Mouse (Mus musculus): ENCODE measurements around the gene Angptl8. TPM values are rescaled to one million over a fixed set of nuclear protein-coding genes. Genes with fewer than 3 reads are reported as not detected.

The Angptl8 gene
- polyA plus RNA-seq, 1 experiment from 2014 or later: 0.26 TPM

DNA sequence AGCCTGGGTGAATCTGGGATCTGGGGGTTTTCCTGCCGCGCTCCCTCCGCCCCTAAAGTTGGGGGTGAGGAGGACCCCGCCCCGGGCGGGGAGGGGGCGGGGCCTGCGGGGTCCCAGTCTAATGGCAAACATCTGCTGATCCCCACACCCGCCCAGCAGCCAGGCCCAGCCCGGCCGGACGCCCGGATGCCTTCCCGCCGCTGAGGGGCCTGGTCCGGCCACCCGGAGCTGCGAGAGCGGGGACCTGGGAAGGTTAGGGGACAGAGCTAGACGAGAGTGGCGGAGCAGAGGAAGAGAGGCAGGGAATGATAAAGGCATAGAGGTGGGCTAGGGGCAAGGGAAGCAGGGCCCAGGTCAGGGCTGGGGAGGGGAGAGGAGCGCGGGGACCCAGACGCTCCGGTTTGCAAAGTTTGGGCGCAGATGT lies 37.4 kb upstream of the Angptl8 start:
- peaks cover 22% of the 10 kb centered on the region for H3K4me1 ChIP-seq
- H3K4me2 ChIP-seq (replicated peaks): peak overlapping the region; percentile 80
- H3K36me3 ChIP-seq: peaks cover 18% of the 10 kb centered on the region
- peak overlapping the region; percentile 73 for H3K9ac ChIP-seq
- peaks cover 6% of the 10 kb centered on the region; the same call in 1 of the 2 replicates for H3K27me3 ChIP-seq
- H3K27ac ChIP-seq: peak overlapping the region; percentile 75
- peak; percentile 47 for ATAC-seq (ENCODE audit: low FRiP score)
- H3K4me3 ChIP-seq: peak overlapping the region; percentile 59
- no peaks in the 10 kb centered on the region for H3K9me3 ChIP-seq (replicated peaks)
- WGBS: 0% methylated on average over 25 of the region's 26 CpGs

DNA sequence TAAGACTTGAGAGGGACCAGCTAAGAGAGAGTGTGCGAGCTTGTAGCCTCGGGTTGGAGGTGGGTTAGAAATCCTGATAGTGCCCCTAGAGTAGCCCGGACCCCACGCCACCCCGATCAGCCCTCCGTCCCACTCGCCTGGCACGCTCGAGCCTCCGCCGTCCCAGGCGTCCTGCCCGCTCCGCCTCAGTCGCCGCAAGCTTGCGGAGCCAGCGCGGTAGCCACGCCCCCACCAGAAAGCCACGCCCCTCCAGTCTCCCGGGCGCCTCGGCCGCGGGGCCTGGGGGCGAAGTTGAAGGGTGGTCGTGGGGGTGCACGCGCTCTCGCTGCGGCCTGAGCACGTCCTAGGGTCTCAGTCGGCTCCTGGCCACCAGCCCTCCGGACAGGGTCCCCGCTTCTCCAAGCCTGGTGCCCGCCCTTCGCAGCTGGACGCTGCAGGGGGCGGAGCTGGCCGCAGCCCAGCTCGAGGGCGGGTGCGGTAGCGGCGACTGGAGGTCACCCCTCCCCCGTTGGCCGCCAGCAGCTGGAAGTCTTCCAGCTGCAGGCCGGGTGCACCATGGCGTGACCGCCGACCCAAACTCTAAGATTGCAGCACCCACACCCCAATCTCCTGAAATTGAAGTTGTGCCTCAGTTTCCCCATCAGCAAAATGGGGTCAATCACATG lies 36.8 kb upstream of the Angptl8 start, which contains the start of gene Kank2:
Gene Kank2, minus strand, starts transcription at position 400 of the 665 bp plus-strand sequence.
- peak; percentile 83 for ATAC-seq (ENCODE audit: low FRiP score)
- Histone ChIP-seq H3K27me3 (peaks cover 6% of the 10 kb centered on the region; the same call in 1 of the 2 replicates), H3K4me1 (peaks cover 22% of the 10 kb centered on the region), H3K9me3 (replicated peaks) (no peaks in the 10 kb centered on the region), H3K4me2 (replicated peaks) (peak within 1 kb of the TSS; percentile 80), H3K27ac (peak within 1 kb of the TSS; percentile 75), H3K4me3 (peak within 1 kb of the TSS; percentile 59), H3K36me3 (peaks cover 14% of the 10 kb centered on the region), H3K9ac (peak within 1 kb of the TSS; percentile 73)
- under 1% methylated on average over 47 of the region's 52 CpGs for WGBS

- WGBS: 45% methylated on average over 3 of the region's 3 CpGs
- H3K27ac ChIP-seq: no peak overlapping the region
Observed at GRCm38 (mm10) chr9:21799010-21799350, 36.3 kb upstream of the Angptl8 start.

GRCm38 (mm10) chr9:21801121-21801520 lies 34.2 kb upstream of the Angptl8 start:
- H3K36me3 ChIP-seq: no peaks in the 10 kb centered on the region
- ATAC-seq (ENCODE audit: low FRiP score): no peak
- WGBS: 71% methylated on average over 7 of the region's 7 CpGs

More at GRCm38 (mm10) chr9:21799010-21799350, 36.3 kb upstream of the Angptl8 start:
- peak overlapping the region; percentile 80 for H3K4me2 ChIP-seq (replicated peaks)
- no peaks in the 10 kb centered on the region for H3K9me3 ChIP-seq (replicated peaks)
- H3K36me3 ChIP-seq: peaks cover 12% of the 10 kb centered on the region
- no peak; the same call in 1 of the 2 replicates for ATAC-seq (ENCODE audit: low FRiP score)
- peak overlapping the region; percentile 59 for H3K4me3 ChIP-seq
- peaks cover 22% of the 10 kb centered on the region for H3K4me1 ChIP-seq
- H3K27me3 ChIP-seq: peaks cover 6% of the 10 kb centered on the region; the same call in 1 of the 2 replicates
- no peak overlapping the region for H3K9ac ChIP-seq

DNA sequence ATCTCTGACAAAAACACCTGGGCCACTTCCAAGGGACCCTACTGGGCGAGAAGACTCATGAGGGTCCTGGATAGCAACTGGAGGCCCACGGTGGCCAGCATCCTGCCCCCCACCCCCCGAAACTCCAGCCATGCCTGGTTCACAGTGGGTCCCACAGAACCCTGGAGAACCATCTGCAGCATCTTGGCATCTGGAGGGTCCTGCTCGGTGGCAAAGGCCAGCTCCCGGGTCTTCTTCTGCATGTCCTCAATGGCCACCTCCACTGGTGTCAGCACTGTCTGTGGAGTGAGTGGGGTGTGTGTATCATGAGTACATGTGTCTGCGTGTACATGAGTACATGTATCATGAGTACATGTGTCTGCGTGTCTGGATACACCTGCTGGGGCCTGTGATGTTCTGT lies 33.7 kb upstream of the Angptl8 start:
- no peak for ATAC-seq (ENCODE audit: low FRiP score)
- H3K9me3 ChIP-seq (replicated peaks): no peaks in the 10 kb centered on the region
- H3K36me3 ChIP-seq: no peaks in the 10 kb centered on the region
- H3K4me1 ChIP-seq: peaks cover 14% of the 10 kb centered on the region
- no peak overlapping the region for H3K9ac ChIP-seq
- 88% methylated on average over 7 of the region's 7 CpGs for WGBS
- no peak overlapping the region for H3K4me3 ChIP-seq
- H3K27ac ChIP-seq: no peak overlapping the region
- H3K27me3 ChIP-seq: peaks cover 6% of the 10 kb centered on the region; the same call in 1 of the 2 replicates
- H3K4me2 ChIP-seq (replicated peaks): no peak overlapping the region

More at GRCm38 (mm10) chr9:21801121-21801520, 34.2 kb upstream of the Angptl8 start:
- H3K9me3 ChIP-seq (replicated peaks): no peaks in the 10 kb centered on the region
- H3K4me2 ChIP-seq (replicated peaks): no peak overlapping the region
- no peak overlapping the region for H3K4me3 ChIP-seq
- no peak overlapping the region for H3K9ac ChIP-seq
- H3K27ac ChIP-seq: no peak overlapping the region
- H3K27me3 ChIP-seq: peaks cover 6% of the 10 kb centered on the region; the same call in 1 of the 2 replicates
- H3K4me1 ChIP-seq: peaks cover 18% of the 10 kb centered on the region

DNA sequence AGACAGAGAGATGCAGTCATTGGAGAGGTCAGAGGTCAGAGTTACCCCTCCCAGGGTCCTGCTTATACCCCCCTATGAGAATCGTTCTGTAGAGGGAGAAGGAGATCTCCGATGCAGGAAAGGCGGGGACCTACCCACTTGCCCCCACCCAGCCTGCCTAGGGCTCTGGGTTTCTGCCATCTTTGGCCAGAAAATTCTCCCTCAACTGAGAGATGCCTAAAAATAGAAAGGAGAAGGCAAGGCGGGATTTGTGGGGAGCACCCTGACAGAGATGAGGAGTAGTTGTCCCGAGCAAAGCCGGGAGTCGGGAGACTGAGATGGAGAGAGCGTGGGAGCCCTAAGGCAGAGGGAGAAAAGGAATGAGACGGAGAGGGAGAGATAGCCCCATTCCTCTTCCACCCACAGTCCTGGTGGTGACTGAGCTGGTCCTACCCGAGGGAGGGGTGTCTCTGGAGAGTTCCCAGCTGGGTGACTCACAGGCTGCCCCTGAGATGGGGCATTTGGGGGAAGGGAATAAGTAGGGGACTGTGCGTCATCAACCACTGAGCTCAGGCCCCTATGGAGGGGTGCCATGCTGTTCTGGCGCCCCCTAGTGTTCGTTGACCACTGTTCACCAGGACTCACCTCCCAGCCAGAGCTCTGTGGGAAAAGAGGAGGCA lies 31.2 kb upstream of the Angptl8 start:
- H3K4me2 ChIP-seq (replicated peaks): 0 out of 2 replicates have a peak overlapping the region, but pooled peaks have one; percentile 9
- no peaks in the 10 kb centered on the region for H3K4me1 ChIP-seq
- H3K36me3 ChIP-seq: no peaks in the 10 kb centered on the region
- no peak overlapping the region for H3K27ac ChIP-seq
- H3K9me3 ChIP-seq (replicated peaks): no peaks in the 10 kb centered on the region
- H3K4me3 ChIP-seq: no peak overlapping the region
- H3K27me3 ChIP-seq: no peaks in the 10 kb centered on the region
- ATAC-seq (ENCODE audit: low FRiP score): peak; percentile 86
- 47% methylated on average over 13 of the region's 13 CpGs for WGBS
- no peak overlapping the region for H3K9ac ChIP-seq

- Histone ChIP-seq H3K9ac (no peak overlapping the region), H3K4me1 (no peaks in the 10 kb centered on the region), H3K4me2 (replicated peaks) (no peak overlapping the region), H3K27ac (no peak overlapping the region), H3K4me3 (no peak overlapping the region), H3K27me3 (no peaks in the 10 kb centered on the region), H3K36me3 (peaks cover 4% of the 10 kb centered on the region; the same call in 1 of the 2 replicates), H3K9me3 (replicated peaks) (no peaks in the 10 kb centered on the region)
- WGBS: 68% methylated on average over 3 of the region's 3 CpGs
- no peak for ATAC-seq (ENCODE audit: low FRiP score)
Observed at GRCm38 (mm10) chr9:21806363-21806762, 28.9 kb upstream of the Angptl8 start.

- no peak overlapping the region for H3K4me3 ChIP-seq
- no peak overlapping the region for H3K27ac ChIP-seq
- no peak overlapping the region for H3K9ac ChIP-seq
- no peaks in the 10 kb centered on the region for H3K4me1 ChIP-seq
- H3K36me3 ChIP-seq: peaks cover 4% of the 10 kb centered on the region; the same call in 1 of the 2 replicates
- WGBS: 84% methylated on average over 11 of the region's 11 CpGs
- no peak overlapping the region for H3K4me2 ChIP-seq (replicated peaks)
- H3K9me3 ChIP-seq (replicated peaks): no peaks in the 10 kb centered on the region
- H3K27me3 ChIP-seq: no peaks in the 10 kb centered on the region
- ATAC-seq (ENCODE audit: low FRiP score): no peak
Observed at GRCm38 (mm10) chr9:21806976-21807375, 28.3 kb upstream of the Angptl8 start.

GRCm38 (mm10) chr9:21808561-21808960 lies 26.7 kb upstream of the Angptl8 start:
- Histone ChIP-seq H3K4me2 (replicated peaks) (no peak overlapping the region), H3K27me3 (no peaks in the 10 kb centered on the region), H3K9me3 (replicated peaks) (no peaks in the 10 kb centered on the region), H3K27ac (no peak overlapping the region), H3K4me3 (no peak overlapping the region), H3K4me1 (no peaks in the 10 kb centered on the region), H3K36me3 (peaks cover 7% of the 10 kb centered on the region; the same call in 1 of the 2 replicates), H3K9ac (no peak overlapping the region)
- WGBS: 66% methylated on average over 3 of the region's 3 CpGs
- no peak for ATAC-seq (ENCODE audit: low FRiP score)

- Histone ChIP-seq H3K27ac (no peak overlapping the region), H3K9ac (no peak overlapping the region), H3K27me3 (no peaks in the 10 kb centered on the region), H3K36me3 (peaks cover 10% of the 10 kb centered on the region; the same call in 1 of the 2 replicates), H3K4me1 (no peaks in the 10 kb centered on the region), H3K4me2 (replicated peaks) (no peak overlapping the region), H3K4me3 (no peak overlapping the region), H3K9me3 (replicated peaks) (no peaks in the 10 kb centered on the region)
- 88% methylated on average over 5 of the region's 5 CpGs for WGBS
- no peak for ATAC-seq (ENCODE audit: low FRiP score)
Observed at GRCm38 (mm10) chr9:21811170-21811569, 24.1 kb upstream of the Angptl8 start.

DNA sequence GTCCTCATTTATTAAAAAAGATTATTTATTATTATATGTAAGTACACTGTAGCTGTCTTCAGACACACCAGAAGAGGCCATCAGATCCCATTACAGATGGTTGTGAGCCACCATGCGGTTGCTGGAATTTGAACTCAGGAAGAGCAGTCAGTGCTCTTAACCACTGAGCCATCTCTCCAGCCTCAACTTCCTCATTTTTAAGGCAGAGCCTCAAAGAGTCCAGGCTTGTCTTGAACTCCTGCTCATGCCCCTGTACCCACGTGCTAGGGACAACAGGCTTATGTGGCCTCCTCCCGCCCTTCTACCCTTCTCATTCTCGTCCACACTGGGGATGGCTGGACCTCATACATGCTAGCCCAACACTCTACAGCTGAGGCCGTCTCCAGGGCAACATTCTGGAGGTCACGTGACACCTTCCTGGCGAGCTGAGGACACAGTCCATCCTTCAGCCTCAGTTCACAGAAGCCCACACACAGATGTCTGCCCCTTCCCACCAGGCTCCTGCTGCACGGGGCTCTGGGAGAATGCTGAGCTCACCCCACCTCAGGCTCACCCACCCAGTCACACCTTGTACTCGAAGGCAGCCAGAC lies 18.5 kb upstream of the Angptl8 start:
- Histone ChIP-seq H3K9me3 (replicated peaks) (no peaks in the 10 kb centered on the region), H3K27me3 (no peaks in the 10 kb centered on the region), H3K27ac (no peak overlapping the region), H3K4me2 (replicated peaks) (no peak overlapping the region), H3K4me3 (no peak overlapping the region), H3K36me3 (0 out of 2 replicates have a peak, but pooled peaks cover 12% of the 10 kb centered on the region), H3K9ac (no peak overlapping the region), H3K4me1 (no peaks in the 10 kb centered on the region)
- ATAC-seq (ENCODE audit: low FRiP score): no peak; the same call in 1 of the 2 replicates
- WGBS: 66% methylated on average over 9 of the region's 9 CpGs

DNA sequence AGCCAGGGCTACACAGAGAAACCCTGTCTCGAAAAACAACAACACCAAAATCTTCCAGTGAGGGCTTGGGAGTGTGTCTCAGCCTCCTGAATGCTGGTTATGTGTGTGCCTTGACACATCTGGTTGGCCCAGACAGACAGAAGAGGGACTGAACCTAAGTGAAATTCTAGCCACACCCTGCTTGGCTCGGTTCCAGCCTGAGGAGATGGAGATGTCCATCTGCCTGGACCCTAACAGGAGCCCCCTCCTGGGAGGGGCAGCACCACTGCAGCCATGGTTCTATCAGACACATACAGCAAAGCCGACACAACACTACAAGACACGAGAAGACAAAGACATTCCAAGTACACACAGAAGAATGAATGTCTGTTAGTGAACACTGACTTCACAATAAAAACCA lies 17.2 kb upstream of the Angptl8 start:
- no peak for ATAC-seq (ENCODE audit: low FRiP score)
- 75% methylated on average over 4 of the region's 4 CpGs for WGBS
- no peak overlapping the region for H3K9ac ChIP-seq
- H3K4me3 ChIP-seq: no peak overlapping the region
- no peaks in the 10 kb centered on the region for H3K4me1 ChIP-seq
- H3K27ac ChIP-seq: no peak overlapping the region
- H3K27me3 ChIP-seq: no peaks in the 10 kb centered on the region
- no peak overlapping the region for H3K4me2 ChIP-seq (replicated peaks)
- 0 out of 2 replicates have a peak, but pooled peaks cover 12% of the 10 kb centered on the region for H3K36me3 ChIP-seq
- H3K9me3 ChIP-seq (replicated peaks): no peaks in the 10 kb centered on the region

Data from hindbrain, embryonic 12.5 days (tissue).